Mouse (Mus musculus) R1 (cell line): ENCODE results near the gene Zfp655.

Source experiments
- DNase-seq: peaks from one replicate; pipeline ENCODE4 v3.0.0-alpha.2; 2018; ENCODE audit warnings: low read depth, low spot score

Gene Zfp655

DNA sequence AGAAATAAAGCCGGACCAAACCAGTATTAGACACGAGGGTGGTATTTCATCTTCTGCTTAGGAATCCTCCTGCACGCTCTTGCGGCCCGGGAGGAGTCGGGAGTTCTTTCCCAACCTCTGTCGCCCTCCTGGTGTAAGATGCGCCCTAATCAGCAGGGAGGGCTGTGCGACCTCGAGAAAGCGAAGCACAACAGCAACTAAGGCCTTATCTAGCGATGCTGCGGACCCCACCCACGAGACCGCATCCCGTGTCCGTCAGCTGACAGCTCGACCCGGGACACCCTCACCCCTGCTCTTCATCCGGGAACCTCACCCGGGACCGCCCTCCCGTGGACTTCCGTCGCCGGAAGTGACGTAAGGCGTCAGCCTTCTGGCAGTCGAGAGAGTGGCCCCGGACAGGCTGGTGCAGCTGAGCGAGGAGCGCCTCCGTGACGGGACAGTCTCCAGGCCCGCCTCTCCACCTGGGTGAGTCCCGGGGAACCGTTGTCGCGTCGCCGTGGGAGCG lies at the start of gene Zfp655:
Zfp655 (plus strand) TSS at position 349 of the 505 bp plus-strand sequence.
- peak; percentile 97 for DNase-seq

DNA sequence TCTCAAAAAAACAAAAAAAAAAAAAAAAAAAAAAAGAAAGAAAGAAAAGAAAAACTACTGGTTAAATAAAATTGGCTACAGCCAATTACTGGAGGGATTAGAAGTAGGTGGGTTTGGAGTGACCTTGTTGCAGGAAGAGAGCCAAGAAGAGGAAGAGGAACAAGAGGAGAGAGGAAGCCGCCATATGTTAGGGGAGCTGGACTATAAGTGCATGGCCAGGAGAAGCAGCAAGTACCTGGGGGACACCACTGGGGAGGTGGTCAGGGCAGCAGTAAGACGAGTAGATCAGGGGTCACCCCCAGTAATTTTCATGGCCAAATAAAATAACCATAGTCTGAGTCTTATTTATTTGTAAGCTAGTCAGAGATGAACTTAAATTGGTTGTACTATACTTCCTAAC lies 46.3 kb upstream of the Zfp655 start:
- DNase-seq, result no peak

DNA sequence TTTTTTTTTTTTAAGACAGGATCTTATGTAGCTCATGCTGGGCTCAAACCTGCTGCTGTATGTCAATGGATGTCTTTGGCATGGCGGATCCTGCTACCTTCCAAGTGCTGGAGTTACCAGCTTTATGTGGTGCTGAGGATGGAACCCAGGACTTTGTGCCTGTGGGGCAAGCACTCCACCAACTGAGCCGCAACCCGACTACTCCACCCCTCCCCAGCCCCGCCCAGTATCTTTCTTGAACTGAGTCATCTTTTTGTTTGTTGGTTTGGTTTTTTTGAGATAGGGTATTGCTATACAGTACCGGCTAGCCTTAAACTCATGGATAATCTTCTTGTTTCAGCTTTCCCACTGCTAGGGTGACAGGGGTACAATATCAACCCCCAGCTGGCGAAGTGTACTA lies 42.1 kb upstream of the Zfp655 start:
- no peak for DNase-seq

DNA sequence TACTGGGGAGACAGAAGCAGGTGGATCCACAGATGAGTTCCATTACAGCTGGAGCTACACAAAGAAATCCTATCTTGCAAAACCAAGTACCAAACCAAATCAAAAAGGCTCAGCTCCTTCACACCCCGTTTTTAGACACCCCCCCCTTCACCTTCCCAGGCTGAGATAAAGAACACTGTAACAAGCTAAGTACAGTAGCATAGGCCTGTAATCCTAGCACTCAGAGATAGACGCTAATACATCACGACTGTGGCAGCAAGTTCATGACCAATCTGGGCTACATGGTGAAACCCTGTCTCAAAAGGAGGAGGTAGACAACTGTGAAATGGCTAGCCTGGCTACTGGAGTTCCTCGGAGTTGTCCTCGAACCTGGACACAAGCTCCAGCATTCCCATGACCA lies 41.1 kb upstream of the Zfp655 start:
- DNase-seq, result no peak

DNA sequence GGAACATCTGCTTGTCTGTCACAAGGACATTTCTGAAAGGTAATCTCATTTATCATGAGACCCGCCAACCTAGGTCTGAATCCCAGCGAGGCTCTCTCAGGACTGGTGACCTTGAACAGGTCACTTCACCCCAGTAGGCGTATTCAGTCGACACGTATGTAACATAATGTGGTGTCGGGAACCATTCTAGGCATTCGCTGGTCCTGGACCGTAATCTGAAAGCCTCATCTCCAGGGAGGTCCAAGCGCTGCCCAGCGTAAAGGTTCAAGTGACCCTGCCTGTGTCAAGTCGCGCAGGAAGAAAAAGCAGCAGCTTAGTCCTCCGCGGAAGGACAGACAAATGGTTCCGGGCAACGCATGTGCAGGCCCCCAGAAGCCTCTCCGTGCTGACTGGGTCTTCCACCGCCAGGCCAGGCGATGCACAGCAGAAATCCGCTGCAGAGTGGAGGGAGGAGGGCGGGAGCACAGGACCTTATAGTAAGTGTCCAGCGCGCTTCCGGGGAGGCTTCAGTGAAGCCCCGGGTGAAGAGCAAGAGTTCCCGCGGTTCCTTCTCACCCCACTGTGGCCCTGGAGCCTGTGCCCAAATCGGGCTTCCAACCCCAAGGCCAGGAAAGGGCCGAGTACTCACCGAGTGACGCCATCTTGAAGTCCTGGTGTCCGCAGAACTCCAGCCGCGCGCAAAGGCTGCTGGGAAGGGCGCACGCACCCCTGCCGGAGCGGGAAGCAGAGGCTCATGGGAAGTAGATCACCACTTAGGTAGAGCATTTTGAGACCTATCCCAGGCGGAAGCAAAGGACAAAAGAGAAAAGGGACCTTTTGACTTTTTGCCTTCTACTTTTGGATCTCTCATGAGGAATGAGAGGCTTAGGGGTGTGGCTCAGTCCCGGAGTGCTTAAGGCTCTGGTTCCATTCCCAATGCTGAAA lies 40.4 kb upstream of the Zfp655 start:
- peak; percentile 98 for DNase-seq

DNA sequence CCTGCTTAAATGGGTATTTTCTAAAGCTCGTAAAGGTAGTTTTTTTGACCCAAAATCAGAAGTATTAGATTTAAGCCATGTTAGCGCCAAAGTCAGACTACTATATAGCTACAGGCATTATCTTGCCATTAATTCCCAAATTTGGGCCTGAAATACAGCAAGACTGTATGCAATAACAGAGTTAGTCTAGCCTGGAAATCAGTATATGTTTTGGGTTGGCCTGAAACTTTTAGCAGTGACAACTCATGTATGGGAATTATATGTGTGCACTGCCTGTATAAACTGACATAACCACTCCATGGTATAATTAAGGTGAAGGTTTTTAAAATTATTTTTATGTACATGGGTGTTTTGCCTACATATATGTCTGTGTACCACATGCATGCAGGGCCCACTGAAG lies 39.6 kb upstream of the Zfp655 start, which contains the start of gene Atp5j2:
Atp5j2 (minus strand) TSS at position 101 of the 400 bp plus-strand sequence.
- DNase-seq, result no peak

DNA sequence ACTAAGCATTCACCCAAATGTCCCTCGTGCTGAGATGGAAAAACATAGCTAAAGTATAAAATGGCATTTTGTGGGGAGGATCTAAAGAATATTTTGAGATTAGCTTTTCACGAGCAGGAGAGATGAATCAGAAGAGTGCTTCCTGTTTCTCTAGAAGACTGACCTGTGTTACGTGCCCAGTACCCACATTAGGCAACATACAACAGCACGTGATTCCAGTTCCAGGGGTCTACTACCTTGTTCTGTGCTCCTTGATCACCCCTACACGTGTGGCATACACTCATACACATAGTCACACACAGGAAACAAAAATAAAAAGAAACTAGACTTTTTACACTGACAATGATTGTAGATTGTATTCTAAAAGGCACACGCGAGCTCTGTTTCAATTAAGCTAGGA lies 31.1 kb upstream of the Zfp655 start:
- DNase-seq, result no peak

DNA sequence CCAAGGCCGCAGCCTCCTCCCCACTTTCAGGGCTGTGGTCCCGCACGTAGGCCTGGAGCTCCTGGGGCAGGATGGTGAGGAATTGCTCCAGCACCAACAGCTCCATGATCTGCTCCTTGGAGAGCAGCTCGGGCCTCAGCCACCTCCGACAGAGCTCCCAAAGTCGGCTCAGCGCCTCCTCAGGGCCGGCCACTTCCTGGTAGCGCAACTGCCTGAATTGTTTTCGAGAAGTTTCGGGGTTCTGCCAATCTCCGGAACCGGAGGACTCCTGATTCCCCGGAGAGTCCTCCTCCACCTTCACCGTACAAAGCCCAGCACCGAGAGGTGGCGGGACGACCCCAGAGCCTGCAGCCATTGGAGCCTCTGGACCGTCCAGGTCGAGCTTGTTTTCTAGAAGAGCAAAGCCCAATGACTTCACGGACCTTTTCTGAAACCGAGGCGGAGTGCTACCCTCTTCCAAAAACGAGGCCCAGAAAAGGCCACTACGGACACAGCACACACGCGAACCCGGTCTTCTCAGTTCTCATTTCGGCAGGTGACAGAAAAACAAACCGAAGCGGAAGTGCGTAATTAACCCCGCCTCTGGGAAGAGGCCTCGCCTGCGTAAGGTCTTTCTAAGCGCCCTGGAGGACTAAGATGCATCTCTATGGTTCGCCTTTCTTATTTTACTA lies 30.1 kb upstream of the Zfp655 start, which contains the start of gene Zkscan14:
Zkscan14 (minus strand) TSS at position 548 of the 671 bp plus-strand sequence.
- DNase-seq, result peak; percentile 93

DNA sequence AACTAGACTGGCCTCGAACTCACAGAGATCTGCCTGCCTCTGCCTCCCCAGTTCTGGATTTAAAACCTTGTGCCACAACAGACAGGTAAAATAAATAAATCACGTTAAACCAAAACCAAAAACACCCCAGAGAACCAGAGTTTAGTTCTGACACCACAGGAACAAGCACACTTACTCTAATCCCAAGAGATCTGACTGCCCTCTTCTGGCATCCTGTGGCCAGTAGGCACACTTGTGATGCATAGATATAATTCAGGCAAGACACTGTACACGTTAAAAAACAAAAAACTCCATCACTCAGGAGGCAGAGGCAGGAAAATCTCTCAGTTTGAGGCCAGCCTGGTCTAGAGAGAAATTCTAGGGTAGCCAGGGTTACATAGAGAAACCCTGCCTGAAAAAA lies 29.1 kb upstream of the Zfp655 start:
- no peak for DNase-seq

DNA sequence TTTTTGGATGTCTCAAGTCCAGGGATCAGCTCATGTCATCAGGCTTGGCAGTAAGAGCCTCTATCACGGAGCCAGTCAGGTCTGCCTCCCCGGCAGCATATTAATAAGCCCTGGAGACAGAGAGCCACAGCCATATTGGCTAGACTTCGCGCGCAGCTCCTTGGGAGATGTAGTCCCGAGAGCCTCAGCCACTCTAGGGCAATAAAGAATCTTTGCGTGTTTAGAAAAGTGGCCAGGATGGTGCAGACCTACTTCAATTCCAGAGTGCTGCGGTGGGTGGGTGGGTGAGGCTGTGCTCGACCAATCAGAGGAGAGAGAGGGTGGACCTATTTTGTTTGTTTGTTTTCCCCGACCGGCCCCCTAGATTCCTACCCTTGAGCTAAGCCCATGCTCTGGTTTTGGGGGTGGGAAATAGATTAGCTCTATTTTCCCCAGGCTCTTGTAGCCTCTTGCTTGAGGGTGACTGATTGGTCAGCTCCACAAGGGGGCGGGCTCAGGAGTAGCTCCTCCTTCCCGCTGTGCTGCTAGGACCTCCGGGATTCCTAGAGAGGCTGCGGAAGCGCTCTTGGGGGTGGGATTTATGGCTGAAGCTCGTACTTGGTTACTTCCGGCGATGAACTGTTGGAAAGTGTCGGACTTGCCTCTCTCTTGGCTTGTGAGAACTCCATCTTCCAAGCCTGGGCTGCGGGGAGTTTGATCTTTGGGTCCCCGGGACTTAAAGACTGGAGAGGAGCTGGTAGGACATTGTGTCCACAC lies 27.4 kb upstream of the Zfp655 start, which contains the start of gene Zkscan5:
Zkscan5 (plus strand) TSS at position 627 of the 756 bp plus-strand sequence.
- peak; percentile 100 for DNase-seq

DNA sequence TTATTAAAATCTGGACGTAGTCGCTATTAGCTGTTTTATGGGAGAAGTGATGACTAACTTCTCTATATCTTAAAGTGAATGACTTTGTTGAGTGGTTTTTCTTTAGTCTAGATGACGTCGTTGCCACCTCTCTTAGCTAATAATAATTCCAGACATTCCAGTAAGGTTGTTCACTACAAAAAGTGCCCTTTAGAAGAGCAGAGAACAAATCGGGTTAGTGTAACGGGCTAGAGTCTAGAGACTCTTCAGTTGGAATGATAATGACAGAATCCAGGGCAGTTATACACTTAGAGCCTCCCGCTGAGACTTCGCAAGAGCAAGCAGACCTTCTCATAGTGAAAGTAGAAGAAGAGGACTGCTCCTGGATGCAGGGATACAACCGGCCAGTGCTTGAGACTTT lies 26.5 kb upstream of the Zfp655 start:
- peak; percentile 60 for DNase-seq

DNA sequence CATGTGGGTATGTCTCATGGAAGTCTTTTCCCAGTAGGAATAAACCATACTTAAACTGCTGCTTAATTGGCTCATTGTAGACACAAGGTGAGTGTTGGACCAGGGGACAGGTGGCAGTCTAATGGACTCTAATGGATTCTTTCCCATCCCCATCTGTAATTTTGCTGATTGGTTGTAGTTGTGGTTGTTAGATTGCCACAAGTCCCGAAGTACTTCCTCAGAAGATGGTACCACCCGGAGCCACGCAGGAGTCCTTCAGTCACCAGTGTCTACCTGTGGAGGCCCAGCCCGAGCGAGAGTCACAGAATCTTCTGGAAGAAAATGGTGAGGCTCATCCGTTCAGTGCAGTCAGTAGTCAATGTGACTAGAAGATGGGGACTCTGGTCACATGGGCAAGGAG lies 24.1 kb upstream of the Zfp655 start:
- DNase-seq, result no peak

DNA sequence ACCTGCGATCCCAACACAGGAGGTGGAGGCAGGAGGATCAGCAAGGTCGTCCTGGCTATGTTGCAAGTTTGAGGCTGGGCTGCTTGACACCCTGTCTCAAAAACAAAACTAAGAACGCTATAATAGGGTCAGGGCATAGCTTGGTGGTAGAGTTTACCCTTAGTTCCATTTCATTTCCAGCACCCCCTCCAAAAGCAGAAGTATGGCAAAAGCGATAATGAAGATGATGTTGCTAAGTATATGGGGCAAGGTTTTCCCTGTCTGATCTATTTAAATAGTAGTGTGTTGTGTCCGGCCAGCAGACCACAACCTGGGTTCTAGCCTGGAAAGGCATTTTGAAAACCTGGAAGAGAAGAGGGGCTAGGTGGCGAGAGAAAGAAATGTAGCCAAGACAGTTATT lies 23.6 kb upstream of the Zfp655 start:
- DNase-seq, result no peak

DNA sequence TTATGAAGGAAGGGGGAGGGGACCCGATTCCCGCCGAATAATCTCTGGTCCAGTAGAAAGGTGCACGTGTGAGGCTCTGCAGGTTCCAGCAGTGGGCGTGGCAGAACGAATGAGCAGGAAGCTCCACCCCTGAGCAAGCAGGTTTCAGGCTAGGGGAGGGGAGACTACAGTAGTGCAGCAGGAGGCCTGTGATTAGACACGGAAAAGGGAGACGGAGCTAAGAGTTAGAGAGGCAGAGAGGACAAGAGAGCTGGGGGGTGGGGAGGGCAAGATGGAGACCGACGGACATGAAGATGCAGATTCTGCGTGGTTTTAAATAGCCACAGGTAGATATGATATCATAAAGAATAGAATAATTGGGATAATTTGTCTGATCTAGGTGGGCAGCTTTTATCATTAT lies 23.1 kb upstream of the Zfp655 start:
- peak; percentile 92 for DNase-seq

DNA sequence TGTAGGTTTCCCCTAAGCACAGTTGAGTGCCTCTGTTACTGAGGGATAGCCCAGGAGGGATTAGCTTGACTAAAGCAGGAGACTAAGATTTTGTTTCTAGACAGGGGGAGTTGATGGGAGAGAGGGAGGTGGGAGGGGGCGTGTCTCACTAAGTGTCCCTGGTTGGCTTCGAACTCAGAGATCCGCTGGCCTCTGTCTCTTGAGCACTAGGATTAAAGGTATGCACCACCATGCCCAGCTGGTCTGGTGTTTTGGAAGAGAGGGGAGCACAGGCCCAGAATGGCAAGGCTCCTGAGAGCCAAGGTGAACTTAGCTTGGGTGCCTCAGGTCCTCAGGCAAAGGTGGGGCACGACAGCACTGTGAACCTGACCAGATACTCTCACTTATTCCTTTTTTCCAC lies 20.2 kb upstream of the Zfp655 start:
- DNase-seq, result no peak

DNA sequence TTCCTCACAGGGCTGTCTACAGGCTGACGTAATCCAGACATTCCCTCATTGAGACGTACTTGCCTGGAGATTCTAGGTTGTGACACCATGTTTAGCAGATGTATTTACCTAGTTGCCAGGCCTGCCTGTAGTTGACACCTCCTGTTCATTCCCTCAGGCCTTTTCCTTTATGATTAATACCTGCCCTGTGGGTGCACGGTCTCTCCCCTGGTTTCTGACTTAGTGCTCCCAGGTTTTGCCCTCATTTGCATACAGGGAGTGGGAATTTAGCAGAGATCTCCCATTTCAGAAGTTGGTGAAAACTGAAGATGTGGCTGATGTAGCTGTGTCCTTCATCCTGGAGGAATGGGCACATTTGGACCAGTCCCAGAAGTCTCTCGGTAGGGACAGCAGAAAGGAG lies 19.3 kb upstream of the Zfp655 start:
- no peak for DNase-seq

DNA sequence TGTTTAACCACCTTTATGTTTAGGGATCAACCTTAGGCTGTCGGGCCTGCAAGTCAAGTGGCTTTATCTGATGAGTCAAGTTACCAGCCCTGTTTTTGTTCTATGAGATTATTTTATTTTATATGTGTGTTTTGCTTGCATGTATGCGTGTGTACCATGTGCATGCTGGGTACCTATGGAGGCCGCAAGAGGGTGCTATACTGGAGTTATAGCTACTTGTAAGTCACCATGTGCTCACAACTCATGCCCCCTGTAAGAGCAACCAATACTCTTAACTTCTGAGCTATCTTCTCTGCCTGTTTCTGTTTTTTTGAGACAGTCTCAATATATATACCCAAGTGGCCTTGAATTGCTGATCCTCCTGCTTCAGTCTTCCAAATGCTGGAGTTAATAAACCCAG lies 18.0 kb upstream of the Zfp655 start:
- DNase-seq, result peak; percentile 86

DNA sequence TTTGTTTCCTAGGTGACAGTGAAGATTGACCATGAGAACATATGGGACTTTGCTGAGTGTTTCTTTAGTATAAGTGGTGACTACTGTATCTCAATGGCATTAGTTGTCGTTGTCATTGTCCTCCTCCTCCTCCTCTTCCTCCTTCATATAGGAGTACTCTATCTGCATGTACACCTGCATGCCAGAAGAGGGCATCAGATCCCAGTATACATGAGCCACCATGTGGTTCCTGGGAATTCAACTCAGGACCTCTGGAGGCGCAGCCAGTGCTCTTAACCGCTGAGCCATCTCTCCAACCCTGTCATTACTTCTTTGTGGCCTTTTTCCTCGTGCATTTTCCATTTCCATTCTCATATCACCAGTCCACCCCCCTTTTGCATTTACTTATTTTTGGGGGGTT lies 16.8 kb upstream of the Zfp655 start:
- peak; percentile 86 for DNase-seq

DNA sequence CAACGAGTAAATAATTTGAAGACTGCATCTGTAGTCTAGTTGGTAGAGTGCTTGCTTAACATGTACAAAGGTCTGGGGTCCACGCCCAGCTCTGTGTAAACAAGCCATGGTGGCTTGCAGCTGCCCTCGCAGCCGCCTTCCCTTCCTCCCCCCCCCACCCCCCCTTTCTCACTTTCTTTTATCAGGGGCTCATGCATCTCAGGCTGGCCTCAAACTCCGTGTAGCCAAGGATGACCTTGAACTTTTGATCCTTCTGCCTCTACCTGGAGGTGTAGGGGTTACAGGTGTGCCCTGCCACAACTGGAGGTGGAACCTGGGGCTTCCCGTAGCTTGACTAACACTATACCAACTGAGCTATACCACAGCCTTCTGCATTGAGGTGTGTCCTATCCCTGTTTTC lies 13.8 kb upstream of the Zfp655 start:
- peak; percentile 77 for DNase-seq

DNA sequence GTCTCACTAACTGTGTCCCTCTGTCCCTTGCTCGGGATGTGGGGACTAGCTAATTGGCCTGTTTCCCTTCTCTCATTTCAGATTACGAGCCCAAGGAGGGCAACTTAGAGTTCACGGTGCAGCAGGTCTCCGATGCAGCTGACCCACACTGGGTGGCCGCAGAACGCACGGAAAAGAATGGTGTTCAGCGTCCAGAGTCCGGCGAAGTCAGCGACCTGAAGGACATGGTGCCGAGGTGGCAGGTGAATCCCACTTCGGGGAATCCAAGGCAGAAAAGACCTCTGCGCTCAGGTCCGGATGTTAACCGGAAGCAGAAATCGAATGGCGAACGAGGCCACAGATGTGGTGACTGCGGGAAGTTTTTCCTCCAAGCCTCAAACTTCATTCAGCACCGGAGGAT lies 13.3 kb upstream of the Zfp655 start:
- no peak for DNase-seq

DNA sequence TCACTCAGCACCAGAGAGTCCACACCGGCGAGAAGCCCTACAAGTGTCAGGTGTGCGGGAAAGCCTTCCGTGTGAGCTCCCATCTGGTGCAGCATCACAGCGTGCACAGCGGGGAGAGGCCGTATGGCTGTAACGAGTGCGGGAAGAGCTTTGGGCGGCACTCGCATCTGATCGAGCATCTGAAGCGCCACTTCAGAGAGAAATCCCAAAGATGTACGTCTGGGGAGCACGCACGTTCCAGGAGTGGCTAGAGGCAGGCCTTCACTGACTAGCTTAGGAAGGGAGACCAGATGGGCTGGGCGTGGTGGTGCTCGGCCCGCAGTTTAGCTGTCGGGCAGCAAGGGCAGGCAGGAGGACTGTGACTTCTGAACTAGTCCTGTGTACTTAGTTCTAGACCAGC lies 12.8 kb upstream of the Zfp655 start:
- DNase-seq, result peak; percentile 74

DNA sequence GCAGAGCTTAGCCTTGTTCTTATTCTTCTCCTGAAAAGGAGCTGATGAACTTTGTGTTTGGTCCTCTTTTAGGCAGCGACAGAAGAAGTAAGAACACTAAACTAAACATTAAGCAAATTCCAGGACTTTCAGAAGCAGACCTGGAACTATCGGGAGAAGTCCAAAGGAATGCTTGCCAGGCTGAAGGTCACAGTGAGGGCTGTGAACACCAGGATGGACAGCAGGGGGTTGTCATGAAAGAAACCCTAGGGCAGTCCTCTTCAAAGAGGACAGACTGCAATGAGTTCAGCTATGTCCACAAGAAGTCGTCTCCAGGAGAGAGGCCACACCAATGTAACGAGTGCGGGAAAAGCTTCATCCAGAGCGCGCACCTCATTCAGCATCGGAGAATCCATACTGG lies 11.5 kb upstream of the Zfp655 start:
- peak; percentile 51 for DNase-seq
